Mouse (Mus musculus) adrenal gland, adult 18-20 months (tissue): ENCODE measurements around the gene Abcb4. TPM values are rescaled to one million over a fixed set of nuclear protein-coding genes. Genes with fewer than 3 reads are reported as not detected.
"Not testable (repeated sequence)": the region's sequence is repeated elsewhere in the genome, so short reads cannot be mapped to it uniquely, and the experiment has no call there.

Experiments used
- DNase-seq, 2 experiments: peaks; one replicate each; pipeline ENCODE4 v3.0.0; 2021 to 2022; ENCODE audit warnings: low spot score in 2 of 2
- long read RNA-seq, 2 experiments: library from polyadenylated mRNA; stranded (forward); transcript quantifications; one replicate each; pipeline ENCODE4 v2.0.0; 2021
- total RNA-seq, 2 experiments: library from RNA; stranded (reverse); gene quantifications; 1 replicate in 1 of 2; 2 replicates in 1 of 2; pipeline ENCODE4 v1.2.3; 2021

Abcb4 gene
- total RNA-seq, result 1 to 10 TPM; 4.8 to 6.0 TPM
- long read RNA-seq, experiment 1, full-length matches to known transcripts, result 6 of 9 reads
- long read RNA-seq, experiment 1, partial matches to known transcripts, result 0 of 9 reads
- long read RNA-seq, experiment 1, other reads (novel, unspliced or antisense), result 3 of 9 reads
- long read RNA-seq, experiment 2, full-length matches to known transcripts, result 1 of 3 reads
- long read RNA-seq, experiment 2, partial matches to known transcripts, result 1 of 3 reads
- long read RNA-seq, experiment 2, other reads (novel, unspliced or antisense), result 1 of 3 reads

DNA sequence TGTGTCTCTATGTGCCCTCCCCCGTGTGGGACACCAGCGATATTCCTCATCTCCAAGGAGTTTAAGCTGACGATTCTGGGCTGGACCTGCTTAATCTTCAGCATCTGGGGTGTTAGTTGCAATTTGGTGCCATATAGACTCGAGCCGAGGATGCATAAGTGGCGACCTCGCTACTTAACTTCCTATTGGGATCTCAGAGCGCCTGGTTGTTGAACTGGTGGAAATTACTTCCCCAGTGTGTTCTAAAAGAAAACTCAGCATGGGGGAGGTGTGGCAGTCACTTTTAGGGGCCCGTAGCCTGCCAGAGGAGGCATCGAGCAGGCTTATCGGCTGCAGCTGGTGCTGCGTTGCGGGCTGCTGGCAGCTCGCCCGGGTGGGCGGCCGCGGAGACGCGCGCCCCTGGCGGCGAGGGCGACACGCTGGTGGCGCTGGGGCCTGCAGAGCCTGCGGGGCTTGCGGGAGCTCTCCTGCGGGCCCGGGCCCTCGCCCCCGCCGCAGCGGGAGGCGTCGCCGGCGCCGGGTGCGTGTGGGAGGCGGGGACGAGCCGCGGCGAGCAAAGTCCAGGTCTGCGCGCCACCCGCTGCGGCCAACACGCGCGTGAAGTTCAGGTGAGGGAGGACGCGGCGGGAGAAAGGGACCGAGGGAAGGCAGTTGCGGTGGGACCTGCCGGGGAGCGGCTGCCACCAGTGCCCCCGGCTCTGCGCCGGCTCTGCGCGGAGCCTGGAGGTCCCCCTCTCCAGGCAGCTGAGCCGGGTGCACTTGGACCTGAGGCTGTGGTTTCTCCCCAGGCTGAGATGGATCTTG is at the start of gene Abcb4:
Gene Abcb4, plus strand, starts transcription at position 418 of the 804 bp plus-strand sequence.
- DNase-seq, result peak; percentile 64 to 69

DNA sequence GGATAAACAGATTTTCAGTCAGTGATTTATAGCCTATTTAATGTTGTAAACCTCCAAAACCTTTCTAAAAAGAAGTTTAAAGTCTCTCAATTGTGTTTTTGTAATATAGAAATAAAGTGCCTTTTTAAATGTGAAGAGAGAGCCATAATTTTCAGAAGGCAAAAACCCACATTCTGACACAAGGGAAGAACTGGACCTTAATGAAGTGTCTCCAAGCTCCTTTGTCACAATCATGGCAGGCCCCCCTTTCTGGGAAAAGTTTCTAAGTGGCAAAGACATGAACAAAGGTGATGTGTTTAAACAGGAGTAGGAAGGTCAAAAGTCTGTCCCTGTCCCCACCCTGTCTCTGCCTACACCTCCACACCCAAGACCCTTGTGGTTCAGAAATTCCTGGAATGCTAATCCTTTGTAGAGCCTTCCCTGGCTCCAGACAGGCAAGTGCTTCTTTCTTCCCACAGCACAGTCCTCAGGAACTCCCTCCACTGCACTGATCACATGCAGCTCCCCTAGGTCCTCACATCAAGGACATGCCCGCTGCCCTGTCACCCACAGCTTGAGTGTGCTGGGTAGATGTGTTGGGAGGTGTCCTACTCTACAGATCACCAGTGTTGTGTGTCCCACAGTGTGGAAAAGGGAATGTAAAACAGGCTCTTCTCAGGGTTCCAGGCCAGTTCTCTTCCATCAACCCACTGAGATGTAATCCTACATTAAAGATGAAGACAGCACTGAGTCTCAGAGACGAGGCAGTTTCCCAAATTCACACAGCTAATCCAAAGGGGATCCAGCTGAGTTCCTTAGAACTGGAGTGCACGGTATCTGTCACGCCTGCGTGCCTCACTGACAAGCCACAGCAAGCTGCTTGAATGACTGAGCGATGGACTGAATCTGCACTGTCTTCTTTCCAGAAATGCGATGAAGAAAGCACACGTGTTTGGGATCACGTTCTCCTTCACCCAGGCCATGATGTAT is 44.6 kb upstream of the Abcb4 start:
- not testable (repeated sequence) for DNase-seq

DNA sequence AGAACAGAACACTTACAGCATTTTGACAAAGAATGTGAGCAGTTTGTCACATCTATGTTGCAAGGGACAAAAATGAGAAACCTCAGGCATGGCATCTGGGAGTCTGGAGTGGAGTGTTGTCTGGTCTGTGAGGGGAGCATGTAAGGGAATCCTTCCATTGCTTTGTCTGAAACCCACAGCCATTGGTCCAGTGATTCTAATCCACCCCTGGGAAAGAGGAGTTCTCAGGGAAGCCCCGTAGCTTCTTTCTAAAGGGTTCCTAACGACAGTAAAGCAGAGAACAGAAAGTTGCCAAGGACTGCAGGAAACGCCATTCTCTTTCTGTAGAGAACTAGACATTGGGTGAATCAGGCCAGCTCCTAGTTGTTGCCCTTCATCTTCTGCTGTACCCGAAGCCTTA is 42.7 kb upstream of the Abcb4 start:
- DNase-seq, result no peak

DNA sequence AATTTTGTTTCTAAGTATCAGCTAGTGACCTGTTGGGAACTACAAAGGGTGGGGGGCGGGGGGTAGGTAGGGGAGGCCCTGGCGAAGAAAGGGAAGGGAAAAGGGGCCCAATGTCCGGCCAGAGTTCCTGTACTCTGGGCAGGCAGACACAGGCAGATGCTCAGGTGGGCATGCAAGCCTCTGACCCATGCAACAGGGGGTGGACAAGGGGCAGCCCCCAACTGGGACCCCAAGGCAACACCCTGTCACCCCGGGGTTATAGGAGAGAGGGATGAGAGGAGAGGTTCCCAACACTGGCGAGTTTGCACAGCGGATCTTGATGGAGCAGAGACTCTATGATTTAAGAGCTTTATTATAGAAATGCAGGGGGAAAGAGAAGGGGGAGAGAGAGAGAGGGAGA is 36.3 kb upstream of the Abcb4 start:
- DNase-seq, result no peak

DNA sequence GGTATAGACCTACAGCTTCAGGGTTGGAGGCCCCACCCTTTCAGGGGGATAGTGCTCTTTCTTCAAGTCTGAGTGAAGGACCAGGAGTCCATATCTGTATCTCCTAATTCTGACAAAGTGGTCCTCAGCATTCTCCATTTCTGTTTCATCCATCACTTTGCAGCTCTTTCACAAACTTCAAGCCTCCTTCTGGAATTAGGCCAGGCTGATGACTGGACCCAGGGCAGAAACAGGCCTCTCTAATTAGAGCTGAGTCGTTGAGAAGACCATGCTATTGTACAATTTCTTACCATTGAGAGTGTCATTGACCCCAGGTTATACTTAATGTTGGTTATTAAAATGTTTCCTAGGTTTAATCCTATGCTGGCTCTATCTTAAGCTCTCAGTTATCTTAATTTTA is 31.7 kb upstream of the Abcb4 start:
- no peak for DNase-seq

GRCm38 (mm10) chr5:8863580-8864337 is 29.8 kb upstream of the Abcb4 start:
- no peak for DNase-seq

DNA sequence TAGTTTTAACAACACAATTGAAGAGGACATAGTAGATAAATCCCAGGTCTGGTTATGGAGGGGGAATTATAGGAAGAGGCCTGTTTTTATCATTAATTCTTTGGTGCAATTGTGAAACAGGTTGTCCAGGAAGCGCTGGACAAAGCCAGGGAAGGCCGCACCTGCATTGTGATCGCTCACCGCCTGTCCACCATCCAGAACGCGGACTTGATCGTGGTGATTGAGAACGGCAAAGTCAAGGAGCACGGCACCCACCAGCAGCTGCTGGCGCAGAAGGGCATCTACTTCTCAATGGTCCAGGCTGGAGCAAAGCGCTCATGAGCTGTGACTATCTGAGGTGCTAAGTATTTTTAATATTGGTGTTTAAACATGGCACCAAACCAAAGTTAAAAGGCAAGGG is 27.9 kb upstream of the Abcb4 start:
- not testable (repeated sequence) for DNase-seq

DNA sequence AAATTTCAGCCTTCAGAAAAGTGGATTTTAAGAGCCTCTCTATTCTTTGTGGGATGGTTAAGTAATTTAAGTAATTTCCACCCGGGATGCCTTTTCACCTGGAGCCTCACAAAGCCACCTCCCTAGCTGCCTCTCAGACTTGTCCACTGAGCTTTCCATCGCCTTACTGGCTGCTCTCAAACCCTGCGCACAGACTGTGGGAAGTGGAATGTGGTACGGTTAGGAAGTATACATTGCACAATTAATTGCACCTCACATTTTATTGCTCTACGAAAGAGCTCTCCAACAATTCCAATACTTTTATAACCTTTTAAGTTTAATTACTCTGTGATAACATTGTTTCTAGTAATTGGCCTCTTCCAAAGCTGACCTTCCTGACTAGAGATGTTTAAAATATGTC is 27.2 kb upstream of the Abcb4 start:
- no peak for DNase-seq

DNA sequence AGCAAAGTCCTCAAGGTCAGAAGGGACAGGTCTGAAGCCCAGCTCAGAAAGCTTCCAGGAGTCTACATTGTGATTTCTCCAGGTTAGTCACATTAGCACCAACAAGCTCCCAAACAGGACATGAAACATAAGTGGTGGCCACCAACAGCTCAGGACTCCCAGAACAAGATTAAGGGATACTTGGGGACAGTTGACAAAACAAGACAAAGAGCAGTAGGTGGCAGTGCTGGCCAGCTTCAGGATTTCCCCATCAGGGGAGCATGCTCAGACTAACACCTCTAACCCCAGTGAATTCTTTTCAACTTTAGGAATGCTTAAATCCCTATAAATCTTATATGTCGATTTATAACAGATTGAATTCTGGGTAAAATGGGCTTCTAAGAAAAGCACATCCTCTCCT is 25.5 kb upstream of the Abcb4 start:
- no peak for DNase-seq

- no peak for DNase-seq
These were observed 20.3 kb upstream of the Abcb4 start for GRCm38 (mm10) chr5:8872979-8873915.

DNA sequence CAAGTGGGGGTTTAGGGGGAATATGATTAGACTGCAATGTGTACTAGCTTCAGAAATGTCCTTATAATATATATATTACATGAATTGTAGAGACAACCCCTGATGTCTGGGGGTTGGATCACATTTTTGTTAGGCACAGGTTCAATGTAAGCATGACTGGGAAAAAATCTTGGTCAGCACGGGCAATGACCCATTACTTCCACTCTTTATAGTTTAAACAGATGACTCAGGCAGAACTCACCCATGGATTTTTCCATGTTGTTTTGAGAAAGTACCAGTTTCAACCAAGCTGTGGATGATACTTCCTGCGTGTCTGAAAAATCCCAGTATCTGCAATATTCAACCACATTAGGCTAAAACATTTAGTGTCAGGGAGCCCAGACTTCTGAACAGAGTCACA is 16.4 kb upstream of the Abcb4 start:
- DNase-seq, result no peak

- no peak for DNase-seq
These were observed 15.7 kb upstream of the Abcb4 start for GRCm38 (mm10) chr5:8877800-8878199.

GRCm38 (mm10) chr5:8885837-8886236 is 7.7 kb upstream of the Abcb4 start:
- no peak for DNase-seq

GRCm38 (mm10) chr5:8894104-8894425 is 548 bp downstream of the Abcb4 start:
- DNase-seq, result no peak

DNA sequence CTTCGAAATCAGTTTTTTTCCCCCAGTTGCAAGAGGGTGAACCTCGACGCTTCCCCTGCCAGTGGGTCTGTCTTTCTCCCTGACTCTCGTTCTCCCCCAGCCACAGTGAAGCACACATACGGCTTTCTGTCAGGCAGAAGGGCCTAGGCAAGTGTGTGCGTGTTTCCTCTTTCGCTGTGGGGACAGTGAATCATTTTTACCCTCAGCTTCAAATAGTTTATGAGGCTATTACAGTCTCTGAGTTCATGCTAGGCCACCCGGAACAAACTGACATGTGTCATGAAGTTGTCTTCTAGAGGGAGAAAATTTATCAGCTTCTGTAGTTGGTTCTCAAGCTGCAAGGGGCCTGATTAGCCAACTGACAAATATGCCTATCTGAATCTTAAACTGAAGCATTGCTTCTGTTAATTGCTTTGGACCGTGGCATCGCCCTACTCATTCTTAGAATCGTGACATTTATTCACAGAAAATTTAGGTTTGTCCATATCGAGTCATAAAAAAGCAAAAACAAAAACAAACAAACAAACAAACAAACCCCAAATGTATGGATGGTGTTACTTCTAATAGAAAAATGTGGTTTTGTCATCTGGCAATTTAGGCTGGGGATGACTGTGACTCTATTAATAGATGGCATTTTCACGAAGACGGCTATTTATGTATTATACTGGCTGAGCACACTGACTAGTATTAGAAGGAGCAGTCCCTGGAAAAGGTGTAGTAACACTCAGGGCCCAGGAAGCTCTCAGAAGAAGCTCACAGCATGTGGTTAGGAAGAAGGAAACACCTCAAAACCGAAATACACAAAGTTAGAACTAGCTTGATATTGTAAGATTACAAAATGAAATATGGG is 1.3 kb downstream of the Abcb4 start:
- DNase-seq, result no peak

GRCm38 (mm10) chr5:8896198-8896597 is 2.7 kb downstream of the Abcb4 start:
- no peak for DNase-seq

DNA sequence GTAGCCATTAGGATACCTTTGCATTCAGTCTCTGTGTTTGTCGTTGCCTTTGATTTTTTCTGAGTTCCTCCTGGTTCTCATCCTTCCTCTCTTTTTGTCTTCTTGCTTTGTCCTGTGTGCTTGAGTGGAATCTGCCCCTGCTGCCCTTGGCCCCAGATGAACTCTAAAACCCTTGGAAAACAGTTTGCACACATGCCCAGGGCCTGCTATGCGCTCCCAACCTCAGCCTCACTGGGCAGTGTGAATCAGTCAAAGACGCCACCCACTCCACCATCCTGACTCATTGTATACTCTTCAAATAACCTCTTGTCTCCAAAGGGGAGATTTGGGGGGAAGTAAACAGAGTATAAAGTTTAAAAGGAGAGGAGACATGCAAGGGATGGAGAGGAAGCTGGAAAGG is 4.7 kb downstream of the Abcb4 start:
- no peak for DNase-seq

- no peak for DNase-seq
These were observed 7.5 kb downstream of the Abcb4 start for GRCm38 (mm10) chr5:8901001-8901400.
